In genomic region chr3:98052507-98053430, GRCm38 (mm10) we compare ENCODE assay signal across 9 mouse cellular contexts. TPM values are rescaled to one million over a fixed set of nuclear protein-coding genes. Genes with fewer than 3 reads are reported as not detected.
A peak's percentile ranks its signal among the peaks of the same experiment; 100 is the strongest.
DNase-seq lines count a peak whose midpoint lies in the region; ATAC-seq and TF ChIP-seq lines count a peak whose summit lies in the region.
"Had no signal": no experiment of that assay in that cellular context is flagged by ENCODE, and none has a peak within 500 bp of the region (broad histone marks: within the 10 kb centered on the region; RNA-seq: fewer than 3 reads in every experiment).

No protein-coding gene starts in this region.

- no peak overlapping the region for H3K4me2 ChIP-seq in hindbrain, embryonic 12.5 days (replicated peaks)
- no peak overlapping the region for H3K4me2 ChIP-seq in hindbrain, embryonic 11.5 days (replicated peaks; ENCODE audit: low read depth, low read length)
- H3K4me2 ChIP-seq in kidney, embryonic 15.5 days, result peak overlapping the region; percentile 8; the same call in 1 of the 2 replicates
- H3K4me2 ChIP-seq in midbrain, embryonic 15.5 days, result no peak overlapping the region

- H3K27me3 ChIP-seq in hindbrain, embryonic 12.5 days, result no peaks in the 10 kb centered on the region
- no peaks in the 10 kb centered on the region for H3K27me3 ChIP-seq in hindbrain, embryonic 11.5 days (ENCODE audit: control insufficient read depth, insufficient read depth, low read length)
- no peaks in the 10 kb centered on the region for H3K27me3 ChIP-seq in kidney, embryonic 15.5 days
- no peaks in the 10 kb centered on the region for H3K27me3 ChIP-seq in midbrain, embryonic 15.5 days (replicated peaks)

- 78% methylated on average over 16 of the region's 16 CpGs for WGBS in hindbrain, embryonic 12.5 days
- 80% methylated on average over 16 of the region's 16 CpGs for WGBS in hindbrain, embryonic 11.5 days
- 65% methylated on average over 16 of the region's 16 CpGs for WGBS in kidney, embryonic 15.5 days
- WGBS in midbrain, embryonic 15.5 days, result 78% methylated on average over 16 of the region's 16 CpGs

- H3K4me1 ChIP-seq in hindbrain, embryonic 12.5 days, result peaks cover 19% of the 10 kb centered on the region
- no peaks in the 10 kb centered on the region for H3K4me1 ChIP-seq in hindbrain, embryonic 11.5 days (replicated peaks; ENCODE audit: control insufficient read depth, insufficient read depth, low read length)
- no peaks in the 10 kb centered on the region; a peak in 1 of 4 replicates for H3K4me1 ChIP-seq in ES-E14 (ENCODE audit: control insufficient read depth in 2 of 2, insufficient read depth in 2 of 2, low read length in 2 of 2, poor library complexity in 1 of 2)
- peaks cover 80% of the 10 kb centered on the region for H3K4me1 ChIP-seq in kidney, embryonic 15.5 days
- H3K4me1 ChIP-seq in midbrain, embryonic 15.5 days, result peaks cover 21% of the 10 kb centered on the region

- H3K27ac ChIP-seq in hindbrain, embryonic 12.5 days, result peak overlapping the region; percentile 23; the same call in 1 of the 2 replicates
- no peak overlapping the region for H3K27ac ChIP-seq in hindbrain, embryonic 11.5 days (ENCODE audit: low read depth, low read length)
- H3K27ac ChIP-seq in ES-E14 (ENCODE audit: insufficient read depth, low read depth, low read length, poor library complexity, severe bottlenecking), result peak overlapping the region; percentile 18; the same call in 1 of the 2 replicates
- peak overlapping the region; percentile 81 for H3K27ac ChIP-seq in kidney, embryonic 15.5 days
- H3K27ac ChIP-seq in midbrain, embryonic 15.5 days, result no peak overlapping the region

- no peaks in the 10 kb centered on the region for H3K36me3 ChIP-seq in hindbrain, embryonic 12.5 days
- no peaks in the 10 kb centered on the region for H3K36me3 ChIP-seq in hindbrain, embryonic 11.5 days (ENCODE audit: control insufficient read depth, insufficient read depth, low read length)
- no peaks in the 10 kb centered on the region for H3K36me3 ChIP-seq in ES-E14 (ENCODE audit: control insufficient read depth, insufficient read depth, low read length, poor library complexity, severe bottlenecking)
- H3K36me3 ChIP-seq in kidney, embryonic 15.5 days, result peaks cover 8% of the 10 kb centered on the region; the same call in 1 of the 2 replicates
- H3K36me3 ChIP-seq in midbrain, embryonic 15.5 days (replicated peaks), result no peaks in the 10 kb centered on the region

- in situ Hi-C loops in ES-E14 (cut with MboI; ENCODE audit: low sequenced_read_pairs in 2 of 2, unreplicated experiment in 2 of 2), result no loop called here

- TF ChIP-seq POLR2A in brain, embryonic 14.5 days (IDR thresholded peaks at IDR 0.05; ENCODE audit: borderline replicate concordance, extremely low read depth, insufficient read depth, insufficient read length, poor library complexity, severe bottlenecking), result no peak

- no peak for DNase-seq in hindbrain, embryonic 11.5 days (ENCODE audit: low spot score)
- DNase-seq in ES-E14 (ENCODE audit: low read depth, low spot score), result no peak
- DNase-seq in brain, embryonic 14.5 days (ENCODE audit: low read depth), result peak; percentile 62
- DNase-seq: liver, postnatal 0 days; thymus, postnatal 25 days had no signal

- ATAC-seq in hindbrain, embryonic 12.5 days (ENCODE audit: low FRiP score), result no peak
- no peak for ATAC-seq in hindbrain, embryonic 11.5 days (ENCODE audit: low FRiP score)
- peak; percentile 13; the same call in 1 of the 2 replicates for ATAC-seq in kidney, embryonic 15.5 days (replicated peaks; ENCODE audit: low FRiP score)
- ATAC-seq in megakaryocyte-erythroid progenitor cell, adult 5-6 weeks (replicated peaks; ENCODE audit: low FRiP score, low TSS enrichment, poor library complexity, severe bottlenecking), result no peak
- ATAC-seq in midbrain, embryonic 15.5 days (replicated peaks), result no peak
- ATAC-seq: liver, postnatal 0 days had no signal

- no peaks in the 10 kb centered on the region for H3K9me3 ChIP-seq in hindbrain, embryonic 12.5 days (replicated peaks)
- no peaks in the 10 kb centered on the region for H3K9me3 ChIP-seq in hindbrain, embryonic 11.5 days (ENCODE audit: control insufficient read depth, low read length)
- H3K9me3 ChIP-seq in ES-E14 (ENCODE audit: control insufficient read depth, insufficient read depth, low read depth, low read length), result no peaks in the 10 kb centered on the region
- H3K9me3 ChIP-seq in kidney, embryonic 15.5 days (replicated peaks), result no peaks in the 10 kb centered on the region
- H3K9me3 ChIP-seq in midbrain, embryonic 15.5 days, result no peaks in the 10 kb centered on the region

- no peak for TF ChIP-seq CTCF in brain, embryonic 14.5 days (IDR thresholded peaks at IDR 0.05; ENCODE audit: borderline replicate concordance, extremely low read depth, insufficient read depth, insufficient read length)

- no peak overlapping the region for H3K4me3 ChIP-seq in hindbrain, embryonic 12.5 days
- H3K4me3 ChIP-seq in hindbrain, embryonic 11.5 days (ENCODE audit: low read depth, low read length), result no peak overlapping the region
- H3K4me3 ChIP-seq in ES-E14 (ENCODE audit: insufficient read depth in 1 of 2, low read depth in 1 of 2, low read length in 2 of 2, poor library complexity in 1 of 2, severe bottlenecking in 1 of 2), result no peak overlapping the region
- no peak overlapping the region for H3K4me3 ChIP-seq in kidney, embryonic 15.5 days (replicated peaks)
- no peak overlapping the region for H3K4me3 ChIP-seq in midbrain, embryonic 15.5 days

- H3K9ac ChIP-seq in hindbrain, embryonic 12.5 days, result no peak overlapping the region
- no peak overlapping the region for H3K9ac ChIP-seq in hindbrain, embryonic 11.5 days (ENCODE audit: low read depth, low read length)
- no peak overlapping the region for H3K9ac ChIP-seq in ES-E14 (ENCODE audit: insufficient read depth, low read depth, low read length, poor library complexity, severe bottlenecking)
- 0 out of 2 replicates have a peak overlapping the region, but pooled peaks have one; percentile 11 for H3K9ac ChIP-seq in kidney, embryonic 15.5 days
- H3K9ac ChIP-seq in midbrain, embryonic 15.5 days, result no peak overlapping the region
- H3K9ac ChIP-seq: liver, postnatal 0 days had no signal

TF ChIP-seq in ES-E14, 5 proteins besides CTCF, POLR2A, EP300 and RAD21:
- TF ChIP-seq ZNF384 (IDR thresholded peaks at IDR 0.05; ENCODE audit: low read depth, low read length) (no peak), MAFK (IDR thresholded peaks at IDR 0.05; ENCODE audit: insufficient read depth, low read depth, low read length) (no peak), ZC3H11A (IDR thresholded peaks at IDR 0.05; ENCODE audit: borderline replicate concordance, low read depth, low read length) (no peak), HCFC1 (IDR thresholded peaks at IDR 0.05; ENCODE audit: borderline replicate concordance, insufficient read depth, low read length) (no peak), CHD2 (IDR thresholded peaks at IDR 0.05; ENCODE audit: low read depth, low read length) (no peak)
TF ChIP-seq in ES-E14: peak in this region for 0.

RNA-seq across cellular contexts. Expression of gene Notch2, which starts 39.4 kb away (rescaled TPM):
- polyA plus RNA-seq in hindbrain, embryonic 12.5 days (2016; fragmentation: Nextera tagmentation; extraction: Ambion mirVana), result 26.5 and 30.1 TPM in 2 replicates
- 16.7 and 20.8 TPM in 2 replicates for polyA plus RNA-seq in hindbrain, embryonic 11.5 days (2014; fragmentation: Nextera tagmentation; extraction: Ambion mirVana)
- total RNA-seq in ES-E14 (2012; rRNA removed), result 41.5 and 54.3 TPM in 2 replicates
- 15.5 and 18.2 TPM in 2 replicates for polyA plus RNA-seq in brain, embryonic 14.5 days (2012; rRNA removed)
- 33.1 and 33.8 TPM in 2 replicates for polyA plus RNA-seq in kidney, embryonic 15.5 days (2015; fragmentation: Nextera tagmentation; extraction: Ambion mirVana)
- 36.0 and 55.9 TPM in 2 replicates for total RNA-seq in megakaryocyte-erythroid progenitor cell, adult 5-6 weeks (2014; fragmentation: Nextera tagmentation)
- 33.4 TPM in 2 replicates for total RNA-seq in megakaryocyte-erythroid progenitor cell, adult 5-6 weeks (2017)
- 9.0 and 10.4 TPM in 2 replicates for polyA plus RNA-seq in midbrain, embryonic 15.5 days (2015; fragmentation: Nextera tagmentation; extraction: Ambion mirVana)

Comparison
In these comparisons a context has a peak if more than half of its experiments do, and no peak if none do; other contexts are left out.
1. H3K27ac ChIP-seq: peak in hindbrain, embryonic 12.5 days (single experiment), ES-E14 (single experiment) and kidney, embryonic 15.5 days (single experiment); none in hindbrain, embryonic 11.5 days (single experiment) and midbrain, embryonic 15.5 days (single experiment).